Mouse (Mus musculus) 416B (cell line): ENCODE data around the gene Kcnk1.

Experiments used
- DNase-seq: peaks from one replicate; pipeline ENCODE4 v3.0.0; 2011; ENCODE audit warnings: low read depth

The Kcnk1 gene

GRCm38 (mm10) chr8:125995101-125995986 lies at the start of gene Kcnk1:
Gene Kcnk1 (plus strand): TSS chr8:125995170.
- DNase-seq: no peak

DNA sequence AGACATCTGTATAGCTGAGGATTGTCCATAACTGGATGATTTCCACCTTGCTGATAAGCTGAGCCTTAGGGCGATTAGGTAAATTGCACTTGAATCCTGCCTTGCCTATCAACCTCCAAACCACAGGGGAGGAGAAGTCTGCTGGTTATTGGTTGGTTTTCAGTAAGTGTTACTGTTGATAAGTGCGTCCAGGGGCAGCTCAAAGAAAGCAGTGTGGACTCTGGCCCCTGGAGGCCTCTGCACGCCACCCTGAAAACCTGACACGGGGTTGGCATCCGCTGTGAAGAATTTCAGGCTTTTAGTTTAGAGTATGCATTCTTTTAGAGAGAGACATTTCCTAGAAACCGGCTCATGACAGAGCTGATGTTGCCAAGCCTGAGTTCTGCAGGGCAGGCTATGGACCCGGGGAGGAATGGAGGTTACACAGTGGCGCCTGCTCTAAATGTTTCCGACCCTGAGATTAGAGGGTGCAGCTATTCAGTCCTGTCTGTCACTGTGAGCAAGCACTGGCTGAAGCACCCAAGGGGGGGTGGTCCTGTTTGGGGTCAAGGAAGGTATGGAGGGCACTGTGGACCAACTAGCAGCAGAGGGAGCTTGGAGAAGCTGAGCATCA lies 46.2 kb upstream of the Kcnk1 start:
- no peak for DNase-seq

GRCm38 (mm10) chr8:125950007-125950940 lies 44.7 kb upstream of the Kcnk1 start:
- DNase-seq: peak; percentile 92

DNA sequence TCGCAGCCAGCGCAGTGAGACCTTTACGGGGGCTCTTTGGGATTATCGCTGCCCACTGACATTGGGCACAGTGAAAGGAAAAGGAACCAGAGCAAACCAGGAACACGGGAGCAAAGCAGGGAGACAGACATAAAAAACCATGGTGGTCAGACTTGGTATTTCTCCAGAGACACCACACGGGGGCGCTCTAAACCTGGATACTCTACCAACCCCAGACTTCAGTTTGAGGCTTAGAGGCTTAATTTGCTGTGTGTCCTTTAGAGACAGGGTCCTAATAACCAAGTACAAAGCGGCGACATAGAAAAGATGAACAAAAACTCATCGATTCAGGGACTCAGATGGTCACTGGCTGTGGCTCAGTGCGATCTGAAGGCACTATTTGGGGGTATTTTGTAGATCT lies 39.3 kb upstream of the Kcnk1 start:
- DNase-seq: peak; percentile 42

DNA sequence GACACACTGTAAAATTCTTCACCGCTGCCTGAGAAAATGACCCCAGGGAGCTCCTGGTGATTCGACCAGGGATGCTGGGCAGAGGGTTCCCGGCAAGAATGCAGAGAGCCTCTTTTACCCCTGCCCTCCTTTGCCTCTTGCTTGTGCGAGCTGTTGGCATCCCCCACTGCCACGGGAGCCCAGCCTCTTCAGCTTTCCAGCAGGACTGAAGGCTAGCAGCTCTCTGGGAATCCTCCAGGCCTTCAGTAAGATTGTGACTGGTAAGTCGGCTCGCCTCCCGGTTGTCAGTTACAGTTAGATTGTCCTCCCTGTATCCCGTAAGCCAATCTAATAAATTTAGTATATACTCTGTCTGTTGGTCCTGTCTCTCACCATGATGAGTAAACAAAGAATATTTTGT lies 38.2 kb upstream of the Kcnk1 start:
- no peak for DNase-seq

DNA sequence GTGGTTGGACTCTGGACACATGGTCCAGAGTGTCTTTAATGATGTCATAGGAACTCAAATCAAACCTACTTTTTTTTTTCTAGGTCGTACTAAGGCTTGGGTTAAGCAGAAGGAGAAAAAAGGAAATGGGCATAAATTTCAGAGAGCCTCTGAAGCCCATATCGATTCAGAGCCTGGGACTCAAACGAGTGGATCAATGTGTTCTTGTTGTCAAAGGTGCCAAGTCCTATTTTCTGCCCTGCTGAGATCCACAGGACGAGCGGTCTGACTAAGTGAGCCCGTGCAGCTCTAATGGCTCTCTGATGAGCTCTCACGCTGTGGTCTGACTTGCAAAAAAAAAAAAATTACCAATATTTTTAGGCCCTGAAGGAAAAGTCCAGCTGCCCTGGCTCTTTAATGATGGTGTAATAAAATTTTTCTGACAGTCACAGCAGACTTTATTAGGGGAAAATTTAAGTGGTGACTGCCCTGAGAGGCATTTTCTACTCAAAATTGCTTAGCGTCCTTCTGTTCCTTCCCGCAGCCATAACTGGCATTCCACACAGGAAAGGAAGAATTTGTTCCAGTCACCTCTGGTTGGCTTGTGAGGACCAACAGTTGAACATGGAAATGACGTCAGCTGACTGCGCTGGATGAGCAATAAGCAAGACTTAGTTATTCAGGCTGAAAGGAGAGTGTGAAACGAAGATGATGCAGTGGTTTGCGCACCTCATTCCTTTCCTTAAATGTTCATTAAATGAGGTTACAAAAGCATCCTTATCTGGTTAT lies 37.6 kb upstream of the Kcnk1 start:
- DNase-seq: no peak

DNA sequence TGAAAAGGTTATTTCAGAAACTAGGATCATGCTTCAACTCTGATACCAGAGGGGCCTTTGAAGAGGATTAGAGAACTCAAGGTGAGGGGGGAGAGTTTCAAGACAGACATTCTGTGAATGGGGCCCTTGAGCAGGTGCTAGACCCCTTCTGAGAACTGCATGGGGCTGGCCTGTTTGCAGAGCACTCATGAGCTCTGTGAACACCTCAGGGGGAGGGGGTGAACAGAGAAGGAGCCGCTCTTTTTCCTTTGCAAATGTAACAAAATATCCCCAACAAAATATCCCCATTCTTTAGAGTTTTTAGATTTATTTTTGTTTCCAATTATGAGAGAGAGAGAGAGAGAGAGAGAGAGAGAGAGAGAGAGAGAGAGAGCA lies 37.0 kb upstream of the Kcnk1 start:
- DNase-seq: no peak

DNA sequence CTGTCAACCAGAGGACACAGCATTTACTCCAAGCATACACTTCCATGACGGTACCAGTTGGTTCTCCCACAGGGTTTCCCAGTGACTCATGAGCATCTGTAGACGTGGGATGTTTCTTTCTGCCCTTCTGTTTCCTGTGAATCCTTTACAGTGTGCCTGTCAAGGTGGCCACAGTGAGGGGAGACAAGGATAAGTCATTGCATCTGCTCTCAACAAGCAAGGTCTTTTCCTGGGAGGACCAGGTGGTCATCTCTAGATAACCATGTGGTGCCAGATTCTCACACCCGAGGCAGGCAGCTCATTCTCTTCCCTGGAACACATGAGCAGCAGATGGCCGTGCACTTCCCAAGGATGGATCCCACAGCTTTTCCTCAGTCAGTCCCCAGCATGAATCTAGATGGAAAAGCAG lies 35.6 kb upstream of the Kcnk1 start:
- no peak for DNase-seq

GRCm38 (mm10) chr8:125960037-125960436 lies 34.9 kb upstream of the Kcnk1 start:
- peak; percentile 9 for DNase-seq

DNA sequence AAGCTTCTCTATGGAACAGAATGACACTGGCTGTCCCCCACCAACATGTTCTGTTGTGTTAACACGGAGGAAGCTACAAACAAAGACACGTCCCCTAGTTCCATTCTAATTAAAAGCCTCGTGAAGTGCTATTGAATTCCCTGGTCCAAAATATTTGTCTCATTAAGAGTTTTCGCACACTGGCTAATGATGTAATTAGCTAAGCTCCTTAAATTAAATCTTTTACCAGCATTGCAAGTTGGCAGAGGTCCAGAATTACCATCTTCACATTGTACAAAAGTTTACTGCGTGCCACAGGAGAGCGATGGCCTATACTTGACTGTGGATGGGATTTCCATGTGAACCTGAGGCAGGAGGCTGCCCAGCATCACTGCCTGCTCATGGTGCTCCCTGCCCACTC lies 33.2 kb upstream of the Kcnk1 start:
- DNase-seq: no peak

DNA sequence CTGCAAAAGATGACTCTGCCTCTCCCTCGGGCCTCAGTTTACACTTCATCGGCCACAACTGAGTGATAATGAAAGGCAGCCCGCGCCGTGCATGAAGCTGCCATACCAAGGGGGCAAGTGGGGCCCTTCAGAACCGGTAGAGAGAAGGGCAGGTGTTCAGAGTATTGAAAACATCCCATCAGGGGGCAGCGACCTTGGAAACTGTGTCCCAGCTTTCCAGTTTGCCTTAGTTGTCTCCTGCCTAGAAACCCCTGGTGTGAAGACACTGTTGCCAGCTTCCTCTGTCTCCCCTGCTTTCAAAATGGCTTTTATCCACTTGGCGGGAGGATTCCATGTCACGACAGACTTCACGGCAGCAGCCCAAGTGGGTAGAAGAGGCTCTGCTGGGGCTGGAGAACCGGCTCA lies 31.2 kb upstream of the Kcnk1 start:
- DNase-seq: no peak

- DNase-seq: no peak
These were observed 23.6 kb upstream of the Kcnk1 start for GRCm38 (mm10) chr8:125971336-125971735.

DNA sequence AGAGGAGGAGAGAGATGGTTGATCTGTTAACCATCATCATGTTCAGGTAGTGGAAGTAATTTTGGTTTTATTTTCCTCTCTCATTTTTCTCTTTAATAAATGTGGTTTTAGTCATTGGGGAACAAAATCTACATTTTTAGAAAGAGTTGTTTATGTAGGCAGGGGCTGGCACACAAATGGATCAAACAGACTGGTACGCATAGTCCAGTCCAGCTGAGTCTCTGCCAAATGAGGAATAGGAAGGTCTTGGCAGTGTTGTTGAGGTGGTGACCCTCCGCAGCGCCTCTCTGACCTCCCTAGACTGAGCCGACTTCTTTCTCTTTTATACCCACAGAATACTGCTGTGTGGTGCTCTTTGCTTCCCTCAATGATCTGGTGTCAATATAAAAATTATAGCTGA lies 19.0 kb upstream of the Kcnk1 start:
- DNase-seq: no peak

DNA sequence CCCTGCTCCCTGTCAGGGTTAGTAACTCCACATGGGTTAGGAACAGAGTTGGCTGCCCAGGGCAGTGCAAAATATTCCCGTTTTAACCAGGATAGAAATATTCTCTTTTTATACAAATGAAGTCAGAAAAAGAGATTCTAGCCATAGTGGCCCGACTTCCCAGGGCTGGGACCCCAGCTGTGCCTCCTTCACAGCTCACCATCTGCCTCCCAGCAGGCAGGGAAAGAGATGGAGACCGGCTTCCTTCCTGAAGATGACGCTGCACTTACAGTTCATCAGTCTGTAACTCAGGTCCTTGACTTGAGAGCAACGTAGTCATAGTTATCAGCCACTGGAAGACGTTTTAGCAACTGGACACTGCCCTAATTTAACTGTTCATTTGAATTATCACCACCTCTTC lies 14.1 kb upstream of the Kcnk1 start:
- no peak for DNase-seq

DNA sequence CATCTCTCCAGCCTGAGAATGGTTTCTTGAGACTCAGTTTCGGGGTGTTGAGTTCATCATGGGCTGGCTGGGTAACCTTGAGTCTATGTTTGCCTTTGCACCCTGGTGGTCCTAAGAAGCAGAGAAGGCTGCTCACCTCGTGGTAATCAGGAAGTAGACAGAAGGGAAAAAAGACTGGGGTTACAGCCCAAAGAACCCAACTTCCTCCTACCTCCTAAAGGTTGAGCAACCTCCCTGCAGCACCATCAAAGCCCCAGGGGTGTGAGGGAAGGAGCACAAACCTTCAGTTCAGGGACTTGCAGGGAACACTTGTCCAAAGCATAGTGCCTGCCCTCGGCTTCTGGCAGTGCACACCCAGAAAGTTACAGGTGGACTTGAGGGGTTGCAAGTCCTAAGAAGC lies 11.5 kb upstream of the Kcnk1 start:
- DNase-seq: no peak

DNA sequence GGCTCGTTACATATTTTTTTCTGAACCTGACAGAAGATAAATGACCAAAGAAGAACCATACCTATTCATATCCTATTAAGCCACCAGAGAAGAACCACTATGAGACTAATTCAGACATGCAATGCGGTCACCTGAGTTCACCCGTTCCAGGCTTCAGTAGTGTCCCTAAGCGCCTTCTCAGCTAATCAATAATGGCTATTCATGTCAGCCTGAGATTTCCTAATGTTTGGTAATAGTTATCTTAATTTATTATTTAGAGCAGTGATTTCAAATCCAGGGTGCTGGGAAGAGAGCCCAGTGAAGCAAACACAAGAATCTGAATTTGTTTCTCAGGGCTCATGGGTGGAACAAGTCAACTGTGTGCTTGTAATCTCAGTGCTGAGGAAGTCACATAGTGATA lies 10.8 kb upstream of the Kcnk1 start:
- no peak for DNase-seq

DNA sequence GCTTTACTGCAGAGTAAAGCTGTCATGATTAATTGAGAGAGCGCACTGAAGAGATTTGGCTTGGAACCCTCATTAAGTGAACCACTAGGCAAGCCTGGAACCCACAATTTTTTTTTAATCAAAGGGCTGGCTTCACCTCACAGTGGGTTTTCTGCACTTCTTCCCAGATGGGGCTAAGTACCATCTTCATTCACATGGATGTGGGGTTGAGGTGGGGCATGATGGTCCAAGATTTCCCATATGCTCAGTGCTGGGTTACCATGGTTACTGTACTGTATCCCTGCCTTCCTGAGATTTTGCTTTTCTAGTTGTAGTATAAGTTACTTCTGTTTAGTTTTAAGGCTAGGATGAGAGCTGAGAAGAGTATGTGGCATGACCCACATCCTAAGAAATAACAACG lies 9.6 kb upstream of the Kcnk1 start:
- DNase-seq: no peak

GRCm38 (mm10) chr8:125986999-125987589 lies 7.9 kb upstream of the Kcnk1 start:
- no peak for DNase-seq

- no peak for DNase-seq
These were observed 7.0 kb upstream of the Kcnk1 start for GRCm38 (mm10) chr8:125987996-125988395.

- DNase-seq: no peak
These were observed 1.3 kb upstream of the Kcnk1 start for GRCm38 (mm10) chr8:125993636-125994035.

DNA sequence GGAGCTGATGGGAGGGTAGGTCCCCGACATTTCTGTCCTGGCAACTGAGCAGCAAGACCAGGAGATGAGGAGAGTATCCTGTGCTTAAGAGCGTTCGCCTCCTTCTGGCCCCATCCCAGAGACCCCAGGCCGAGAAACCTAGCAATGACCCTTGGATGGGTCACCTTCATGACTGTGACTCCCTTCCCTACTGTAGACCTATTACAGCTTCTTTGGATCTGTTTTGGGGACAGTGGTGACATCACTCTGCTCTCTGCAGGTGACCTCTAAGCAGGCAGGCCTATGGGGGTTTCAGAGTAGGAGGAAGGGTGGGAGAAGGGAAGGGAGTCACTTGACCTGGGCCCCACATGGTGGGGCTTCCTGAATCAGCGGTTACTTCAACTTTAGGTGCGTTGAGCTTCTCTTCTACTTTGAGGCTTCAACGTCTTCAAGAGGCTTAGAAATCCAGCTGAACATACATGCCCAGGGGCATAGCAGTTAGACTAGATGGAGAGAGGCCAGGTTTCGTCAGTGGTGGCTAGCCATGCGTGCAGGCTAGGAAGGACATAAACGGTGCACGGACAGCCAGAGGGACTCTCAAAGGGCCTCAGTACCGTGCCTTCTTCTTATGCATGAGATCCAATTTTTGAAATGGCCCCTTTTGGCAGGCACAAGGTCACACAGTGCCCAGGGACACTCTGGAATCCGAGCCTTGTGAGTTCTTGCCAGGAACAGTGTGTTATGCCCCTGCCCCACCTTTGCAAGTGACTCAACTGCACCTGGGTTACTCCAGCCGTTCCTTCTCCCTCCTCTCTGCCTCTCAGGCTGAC lies 1.3 kb downstream of the Kcnk1 start:
- DNase-seq: no peak
